Mouse (Mus musculus) limb, embryonic 10.5 days (tissue): Measurements from ENCODE around the gene Cryba4. TPM values are rescaled to one million over a fixed set of nuclear protein-coding genes. Genes with fewer than 3 reads are reported as not detected.
A peak's percentile ranks its signal among the peaks of the same experiment; 100 is the strongest.

ENCODE experiments used
- DNase-seq: peaks from one replicate; pipeline ENCODE4 v3.0.0-alpha.2; 2017; ENCODE audit warnings: low spot score
- H3K27ac ChIP-seq: fragments of 300-500 bp; sonication (generic); 2 replicates; pipeline ENCODE4 v1.5.1; 2016; ENCODE audit warnings: mild to moderate bottlenecking
- H3K27me3 ChIP-seq: fragments of 300-500 bp; sonication (generic); 2 replicates; pipeline ENCODE4 v1.6.1; 2016; ENCODE audit warnings: low read depth, mild to moderate bottlenecking; ENCODE audit not compliant: poor library complexity, severe bottlenecking
- H3K36me3 ChIP-seq: fragments of 300-500 bp; sonication (generic); 2 replicates; pipeline ENCODE4 v1.6.1; 2016; ENCODE audit warnings: mild to moderate bottlenecking, moderate library complexity
- H3K4me1 ChIP-seq: fragments of 300-500 bp; sonication (generic); 2 replicates; pipeline ENCODE4 v1.6.1; 2016
- H3K4me3 ChIP-seq: fragments of 300-500 bp; sonication (generic); 2 replicates; pipeline ENCODE4 v1.5.1; 2016; ENCODE audit warnings: mild to moderate bottlenecking, moderate library complexity
- H3K9me3 ChIP-seq: fragments of 300-500 bp; sonication (generic); replicated peaks from 2 replicates; pipeline ENCODE4 v1.6.1; 2016; ENCODE audit warnings: mild to moderate bottlenecking
- WGBS: fragments of 180-500 bp; shearing (Covaris S2); methylation state at CpG from one replicate; pipeline ENCODE4 v1.1.7; 2016; 5-methylcytosine and 5-hydroxymethylcytosine counted together
- polyA plus RNA-seq: library from polyadenylated mRNA; unstranded; fragments of >200 nt; fragmentation: Nextera tagmentation; extraction: Ambion mirVana; gene quantifications from 2 replicates; pipeline ENCODE4 v1.2.1, GENCODE M21; 2016

The Cryba4 gene
- polyA plus RNA-seq, 1 experiment from 2014 or later: 0.46 TPM

- DNase-seq: no peak
- Histone ChIP-seq H3K27me3 (peaks cover 26% of the 10 kb centered on the region; the same call in 1 of the 2 replicates), H3K36me3 (no peaks in the 10 kb centered on the region), H3K4me3 (no peak overlapping the region), H3K27ac (no peak overlapping the region; the same call in 1 of the 2 replicates), H3K4me1 (peaks cover 49% of the 10 kb centered on the region), H3K9me3 (no peaks in the 10 kb centered on the region)
- WGBS: 85% methylated on average over 7 of the region's 7 CpGs
These were observed 2.0 kb upstream of the Cryba4 start for GRCm38 (mm10) chr5:112254282-112254806.

- no peak for DNase-seq
- Histone ChIP-seq H3K27me3 (peaks cover 35% of the 10 kb centered on the region), H3K36me3 (no peaks in the 10 kb centered on the region), H3K27ac (no peak overlapping the region), H3K4me3 (no peak overlapping the region), H3K9me3 (no peaks in the 10 kb centered on the region), H3K4me1 (peaks cover 40% of the 10 kb centered on the region)
- 53% methylated on average over 8 of the region's 8 CpGs for WGBS
These were observed 851 bp upstream of the Cryba4 start for GRCm38 (mm10) chr5:112253169-112253568.

- Histone ChIP-seq H3K9me3 (no peaks in the 10 kb centered on the region), H3K4me3 (no peak overlapping the region), H3K4me1 (peaks cover 7% of the 10 kb centered on the region), H3K36me3 (no peaks in the 10 kb centered on the region), H3K27ac (0 out of 2 replicates have a peak overlapping the region, but pooled peaks have one; percentile 2), H3K27me3 (peaks cover 40% of the 10 kb centered on the region)
- no peak for DNase-seq
- 85% methylated on average over 11 of the region's 11 CpGs for WGBS
These were observed 3.2 kb downstream of the Cryba4 start for GRCm38 (mm10) chr5:112249106-112249505.

GRCm38 (mm10) chr5:112247399-112247798, 4.9 kb downstream of the Cryba4 start:
- H3K27me3 ChIP-seq: peaks cover 38% of the 10 kb centered on the region
- H3K4me1 ChIP-seq: 0 out of 2 replicates have a peak, but pooled peaks cover 2% of the 10 kb centered on the region
- WGBS: 42% methylated on average over 8 of the region's 8 CpGs
- no peak overlapping the region for H3K27ac ChIP-seq
- no peaks in the 10 kb centered on the region for H3K9me3 ChIP-seq
- no peak for DNase-seq
- no peaks in the 10 kb centered on the region for H3K36me3 ChIP-seq
- H3K4me3 ChIP-seq: no peak overlapping the region

GRCm38 (mm10) chr5:112244890-112245615, 7.3 kb downstream of the Cryba4 start:
- no peak overlapping the region for H3K27ac ChIP-seq

GRCm38 (mm10) chr5:112244275-112244562, 8.1 kb downstream of the Cryba4 start:
- Histone ChIP-seq H3K9me3 (no peaks in the 10 kb centered on the region), H3K4me3 (no peak overlapping the region), H3K36me3 (no peaks in the 10 kb centered on the region), H3K27ac (no peak overlapping the region), H3K4me1 (peaks cover 14% of the 10 kb centered on the region), H3K27me3 (peaks cover 44% of the 10 kb centered on the region)
- WGBS: 79% methylated on average over 1 of the region's 1 CpGs
- no peak for DNase-seq

More at GRCm38 (mm10) chr5:112244890-112245615, 7.3 kb downstream of the Cryba4 start:
- Histone ChIP-seq H3K27me3 (peaks cover 35% of the 10 kb centered on the region), H3K4me1 (peaks cover 9% of the 10 kb centered on the region), H3K4me3 (no peak overlapping the region), H3K36me3 (no peaks in the 10 kb centered on the region), H3K9me3 (no peaks in the 10 kb centered on the region)
- DNase-seq: no peak
- WGBS: 61% methylated on average over 8 of the region's 8 CpGs

- 76% methylated on average over 10 of the region's 10 CpGs for WGBS
- no peak overlapping the region for H3K27ac ChIP-seq
- H3K27me3 ChIP-seq: peaks cover 45% of the 10 kb centered on the region
- no peak overlapping the region for H3K4me3 ChIP-seq
- DNase-seq: no peak
- H3K4me1 ChIP-seq: peaks cover 17% of the 10 kb centered on the region
- H3K9me3 ChIP-seq: no peaks in the 10 kb centered on the region
- no peaks in the 10 kb centered on the region for H3K36me3 ChIP-seq
These were observed 8.6 kb downstream of the Cryba4 start for GRCm38 (mm10) chr5:112243539-112244274.

GRCm38 (mm10) chr5:112243041-112243440, 9.3 kb downstream of the Cryba4 start:
- H3K9me3 ChIP-seq: no peaks in the 10 kb centered on the region
- no peaks in the 10 kb centered on the region for H3K36me3 ChIP-seq
- no peak overlapping the region for H3K27ac ChIP-seq
- 57% methylated on average over 5 of the region's 5 CpGs for WGBS
- peaks cover 45% of the 10 kb centered on the region for H3K27me3 ChIP-seq
- H3K4me1 ChIP-seq: peaks cover 17% of the 10 kb centered on the region
- H3K4me3 ChIP-seq: no peak overlapping the region
- DNase-seq: no peak

- Histone ChIP-seq H3K27ac (no peak overlapping the region), H3K9me3 (no peaks in the 10 kb centered on the region), H3K4me3 (no peak overlapping the region), H3K36me3 (no peaks in the 10 kb centered on the region), H3K27me3 (peaks cover 45% of the 10 kb centered on the region), H3K4me1 (peaks cover 24% of the 10 kb centered on the region)
- WGBS: 78% methylated on average over 5 of the region's 5 CpGs
- no peak for DNase-seq
These were observed 9.9 kb downstream of the Cryba4 start for GRCm38 (mm10) chr5:112242361-112242778.

GRCm38 (mm10) chr5:112241849-112242248, 10.5 kb downstream of the Cryba4 start:
- DNase-seq: no peak
- WGBS: 94% methylated on average over 2 of the region's 2 CpGs
- peaks cover 28% of the 10 kb centered on the region for H3K4me1 ChIP-seq

GRCm38 (mm10) chr5:112240761-112241160, 11.6 kb downstream of the Cryba4 start:
- peak; percentile 91 for DNase-seq
- WGBS: 4% methylated on average over 10 of the region's 10 CpGs
- Histone ChIP-seq H3K9me3 (no peaks in the 10 kb centered on the region), H3K27ac (no peak overlapping the region), H3K4me1 (peaks cover 28% of the 10 kb centered on the region), H3K27me3 (peaks cover 50% of the 10 kb centered on the region), H3K4me3 (no peak overlapping the region), H3K36me3 (no peaks in the 10 kb centered on the region)

More at GRCm38 (mm10) chr5:112241849-112242248, 10.5 kb downstream of the Cryba4 start:
- H3K36me3 ChIP-seq: no peaks in the 10 kb centered on the region
- no peak overlapping the region for H3K4me3 ChIP-seq
- H3K27ac ChIP-seq: no peak overlapping the region
- no peaks in the 10 kb centered on the region for H3K9me3 ChIP-seq
- H3K27me3 ChIP-seq: peaks cover 45% of the 10 kb centered on the region

GRCm38 (mm10) chr5:112238781-112239482, 13.4 kb downstream of the Cryba4 start:
- Histone ChIP-seq H3K27me3 (peaks cover 47% of the 10 kb centered on the region), H3K36me3 (no peaks in the 10 kb centered on the region), H3K9me3 (no peaks in the 10 kb centered on the region), H3K4me1 (peaks cover 28% of the 10 kb centered on the region), H3K27ac (no peak overlapping the region), H3K4me3 (no peak overlapping the region)
- WGBS: 77% methylated on average over 3 of the region's 3 CpGs
- DNase-seq: no peak
